Comparison of ENCODE assay signal across 16 mouse cellular contexts in genomic region chr14:8459759-8460158, GRCm38 (mm10).
DNase-seq lines count a peak whose midpoint lies in the region; ATAC-seq lines count a peak whose summit lies in the region.
"Had no signal": no experiment of that assay in that cellular context is flagged by ENCODE, and none has a peak within 500 bp of the region (broad histone marks: within the 10 kb centered on the region; RNA-seq: fewer than 3 reads in every experiment).

No protein-coding gene starts in this region.

- H3K4me1 ChIP-seq in limb, embryonic 10.5 days: 0 out of 2 replicates have a peak, but pooled peaks cover under 1% of the 10 kb centered on the region
- H3K4me1 ChIP-seq: embryonic facial prominence, embryonic 12.5 days; forebrain, embryonic 12.5 days; intestine, embryonic 15.5 days had no signal

- no peak overlapping the region for H3K27ac ChIP-seq in limb, embryonic 10.5 days
- H3K27ac ChIP-seq: embryonic facial prominence, embryonic 12.5 days; forebrain, embryonic 12.5 days; heart, adult 2 months; hindbrain, embryonic 10.5 days; hindbrain, embryonic 14.5 days; intestine, embryonic 15.5 days had no signal

- H3K27me3 ChIP-seq in limb, embryonic 10.5 days (ENCODE audit: low read depth, poor library complexity, severe bottlenecking): no peaks in the 10 kb centered on the region
- H3K27me3 ChIP-seq: embryonic facial prominence, embryonic 12.5 days; forebrain, embryonic 12.5 days; heart, embryonic 12.5 days; intestine, embryonic 15.5 days had no signal

- WGBS in limb, embryonic 10.5 days: 67% methylated on average over 4 of the region's 4 CpGs

- H3K9me3 ChIP-seq in limb, embryonic 10.5 days (replicated peaks): no peaks in the 10 kb centered on the region
- H3K9me3 ChIP-seq: embryonic facial prominence, embryonic 12.5 days; forebrain, embryonic 12.5 days; heart, embryonic 12.5 days; hindbrain, embryonic 10.5 days; intestine, embryonic 15.5 days had no signal

- no peak for DNase-seq in frontal cortex, postnatal 36 days (ENCODE audit: low spot score in 2 of 2)
- DNase-seq in ES-CJ7 (ENCODE audit: low read depth, low spot score): peak; percentile 73
- peak; percentile 7 for DNase-seq in limb, embryonic 10.5 days (ENCODE audit: low spot score)
- DNase-seq in heart, adult 11 months: no peak
- no peak for DNase-seq in cerebellum, adult 8-10 months
- no peak for DNase-seq in urinary bladder, postnatal 14 days (ENCODE audit: low spot score)
- DNase-seq: gastrocnemius, postnatal 36 days had no signal

- peak; percentile 38 for ATAC-seq in frontal cortex, adult (ENCODE audit: low TSS enrichment)
- ATAC-seq: Patski had no signal

- H3K36me3 ChIP-seq in limb, embryonic 10.5 days: no peaks in the 10 kb centered on the region
- H3K36me3 ChIP-seq: embryonic facial prominence, embryonic 12.5 days; forebrain, embryonic 12.5 days; heart, embryonic 12.5 days; hindbrain, embryonic 10.5 days; intestine, embryonic 15.5 days had no signal

- no peak overlapping the region for H3K4me3 ChIP-seq in limb, embryonic 10.5 days
- H3K4me3 ChIP-seq: embryonic facial prominence, embryonic 12.5 days; forebrain, embryonic 12.5 days; heart, adult 2 months; heart, embryonic 12.5 days; hindbrain, embryonic 10.5 days; intestine, embryonic 15.5 days had no signal

Comparison
In these comparisons a context has a peak if more than half of its experiments do, and no peak if none do; other contexts are left out.
1. DNase-seq: peak in ES-CJ7 (single experiment) and limb, embryonic 10.5 days (single experiment); none in frontal cortex, postnatal 36 days (0 of 2), heart, adult 11 months (single experiment), cerebellum, adult 8-10 months (single experiment) and urinary bladder, postnatal 14 days (single experiment).